Mouse (Mus musculus) liver, adult 2 months (tissue): ENCODE results near the gene Nos1ap.

Experiments used
- CTCF ChIP-seq: fragments of 200-500 bp; IDR thresholded peaks from 2 replicates; pipeline ENCODE4 v1.5.1; 2011; ENCODE audit warnings: low read depth, low read length, control low read depth
- POLR2A ChIP-seq: fragments of 200-500 bp; IDR thresholded peaks from 2 replicates; pipeline ENCODE4 v1.6.1; 2011; ENCODE audit warnings: low read length, control low read depth; ENCODE audit not compliant: insufficient read depth; ENCODE audit errors: extremely low read depth

DNA sequence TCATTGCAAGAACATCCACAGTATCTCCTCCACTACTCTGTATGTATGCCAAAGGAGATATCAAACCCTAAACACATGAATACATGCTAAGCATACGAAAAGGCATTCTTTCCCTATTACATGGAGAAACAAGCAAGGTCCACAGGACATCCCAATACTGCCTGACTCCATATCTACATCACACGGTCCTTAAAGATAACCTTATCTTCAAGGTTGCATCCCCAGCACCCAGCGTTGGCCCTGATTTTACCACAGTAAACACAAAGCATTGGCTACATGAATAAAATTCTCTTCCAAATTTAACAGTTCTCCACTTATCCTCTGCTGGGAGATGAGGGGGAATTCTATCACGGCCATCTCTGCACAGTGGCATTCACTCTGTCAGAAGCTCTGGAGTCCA is 22.7 kb downstream of the Nos1ap start:
- TF ChIP-seq CTCF (no peak), POLR2A (no peak)
